Mouse (Mus musculus) liver, adult 2 months (tissue): Measurements from ENCODE around the gene Gtf2e1.

Experiments
- CTCF ChIP-seq: fragments of 200-500 bp; IDR thresholded peaks from 2 replicates; pipeline ENCODE4 v1.5.1; 2011; ENCODE audit warnings: low read depth, low read length, control low read depth
- POLR2A ChIP-seq: fragments of 200-500 bp; IDR thresholded peaks from 2 replicates; pipeline ENCODE4 v1.6.1; 2011; ENCODE audit warnings: low read length, control low read depth; ENCODE audit not compliant: insufficient read depth; ENCODE audit errors: extremely low read depth

DNA sequence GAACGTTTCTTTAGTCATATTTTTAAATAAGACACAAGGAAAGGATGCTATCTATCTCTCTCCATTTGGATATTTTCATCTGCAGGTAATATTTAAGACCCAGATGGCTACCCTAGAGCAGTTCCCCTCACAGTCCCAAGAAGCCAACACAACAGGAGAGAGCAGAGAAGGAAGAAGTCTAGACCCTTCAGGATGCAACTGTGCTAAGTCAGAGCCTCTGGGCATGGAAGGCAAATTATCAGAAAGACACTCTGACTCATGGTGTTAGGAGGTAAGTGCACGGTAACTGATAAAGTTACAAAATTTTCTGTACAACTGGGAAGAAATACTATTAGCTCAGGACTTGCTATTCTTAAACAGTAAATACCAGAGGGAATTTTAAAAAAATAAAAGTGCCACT lies 20.9 kb downstream of the Gtf2e1 start:
- TF ChIP-seq POLR2A (no peak), CTCF (no peak)
